Mouse (Mus musculus): ENCODE data around the gene Med16. TPM values are rescaled to one million over a fixed set of nuclear protein-coding genes. Genes with fewer than 3 reads are reported as not detected.

Gene Med16
- polyA plus RNA-seq, 1 experiment from 2014 or later, result 33.2 TPM

DNA sequence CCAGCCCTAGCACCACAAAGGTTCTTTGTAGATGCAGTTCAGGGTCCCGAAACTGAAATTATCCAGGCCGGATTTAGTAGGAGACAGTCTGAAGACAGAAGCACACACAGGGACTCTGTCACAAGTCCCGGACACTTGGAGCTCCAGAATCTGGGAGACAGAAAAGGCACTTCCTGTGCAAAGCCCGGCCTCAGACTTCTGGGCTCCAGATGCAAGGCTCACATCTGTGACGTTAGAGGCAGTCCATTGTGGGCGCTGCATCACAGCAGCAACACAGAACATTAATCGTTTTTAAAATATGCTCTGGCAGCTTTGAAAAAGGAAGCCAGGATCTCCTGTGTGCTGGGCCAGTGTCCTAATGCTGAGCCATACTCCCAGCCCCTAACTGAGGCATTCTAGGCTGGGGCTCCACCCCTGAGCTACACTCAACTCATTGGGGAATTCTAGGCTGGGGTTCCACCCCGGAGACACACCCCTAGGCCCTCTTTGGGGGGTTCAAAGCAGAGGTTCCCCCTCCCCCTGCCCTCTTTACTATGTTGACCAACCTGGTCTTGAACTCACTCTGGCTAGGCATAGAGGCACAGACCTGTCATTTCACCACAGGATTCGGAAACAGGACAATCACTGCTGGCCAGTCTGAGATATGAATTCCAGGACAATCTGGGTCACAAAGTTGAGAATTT lies 56.5 kb downstream of the Med16 start:
- WGBS, result 54% methylated on average over 9 of the region's 9 CpGs
- Histone ChIP-seq H3K4me2 (ENCODE audit: low read depth, low read length) (peak overlapping the region; percentile 95), H3K9ac (replicated peaks; ENCODE audit: low read depth, low read length) (peak overlapping the region; percentile 64), H3K4me1 (ENCODE audit: control insufficient read depth, insufficient read depth, low read length) (peaks cover 39% of the 10 kb centered on the region), H3K27ac (ENCODE audit: low read depth, low read length) (peak overlapping the region; percentile 99), H3K9me3 (ENCODE audit: control insufficient read depth, low read length) (no peaks in the 10 kb centered on the region), H3K36me3 (ENCODE audit: control insufficient read depth, insufficient read depth, low read length) (peaks cover 3% of the 10 kb centered on the region; the same call in 1 of the 2 replicates), H3K4me3 (ENCODE audit: low read depth, low read length) (no peak overlapping the region), H3K27me3 (ENCODE audit: control insufficient read depth, insufficient read depth, low read length) (no peaks in the 10 kb centered on the region)
- no peak for ATAC-seq (ENCODE audit: low read depth)

DNA sequence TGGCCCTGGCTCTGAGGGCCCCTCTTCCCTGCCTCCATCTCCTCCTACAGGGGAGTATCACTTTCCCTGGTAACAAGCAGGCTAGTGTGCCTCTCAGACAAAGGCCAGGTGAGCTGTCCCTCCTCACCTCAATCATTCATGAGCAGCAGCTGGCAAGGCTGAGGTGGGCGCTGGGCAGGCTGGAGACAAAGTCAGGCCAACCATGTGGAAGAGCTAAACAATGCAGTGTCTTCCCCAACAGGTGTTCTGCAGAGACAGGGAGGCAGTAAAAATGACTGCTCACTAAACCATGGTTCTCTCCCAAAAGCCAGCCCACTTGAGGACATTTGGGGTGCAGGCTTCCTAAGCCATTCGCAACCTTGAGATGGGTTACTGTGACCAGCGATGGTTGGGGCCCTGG lies 57.1 kb downstream of the Med16 start:
- Histone ChIP-seq H3K9me3 (ENCODE audit: control insufficient read depth, low read length) (no peaks in the 10 kb centered on the region), H3K9ac (replicated peaks; ENCODE audit: low read depth, low read length) (no peak overlapping the region), H3K4me3 (ENCODE audit: low read depth, low read length) (no peak overlapping the region), H3K36me3 (ENCODE audit: control insufficient read depth, insufficient read depth, low read length) (peaks cover 1% of the 10 kb centered on the region; the same call in 1 of the 2 replicates), H3K27ac (ENCODE audit: low read depth, low read length) (peak overlapping the region; percentile 99), H3K27me3 (ENCODE audit: control insufficient read depth, insufficient read depth, low read length) (no peaks in the 10 kb centered on the region), H3K4me1 (ENCODE audit: control insufficient read depth, insufficient read depth, low read length) (peaks cover 33% of the 10 kb centered on the region), H3K4me2 (ENCODE audit: low read depth, low read length) (peak overlapping the region; percentile 95; the same call in 1 of the 2 replicates)
- WGBS, result 68% methylated on average over 3 of the region's 3 CpGs
- no peak for ATAC-seq (ENCODE audit: low read depth)

- Histone ChIP-seq H3K27me3 (ENCODE audit: control insufficient read depth, insufficient read depth, low read length) (no peaks in the 10 kb centered on the region), H3K4me3 (ENCODE audit: low read depth, low read length) (no peak overlapping the region), H3K27ac (ENCODE audit: low read depth, low read length) (no peak overlapping the region), H3K4me2 (ENCODE audit: low read depth, low read length) (no peak overlapping the region), H3K9me3 (ENCODE audit: control insufficient read depth, low read length) (no peaks in the 10 kb centered on the region), H3K4me1 (ENCODE audit: control insufficient read depth, insufficient read depth, low read length) (peaks cover 21% of the 10 kb centered on the region), H3K9ac (replicated peaks; ENCODE audit: low read depth, low read length) (no peak overlapping the region), H3K36me3 (ENCODE audit: control insufficient read depth, insufficient read depth, low read length) (no peaks in the 10 kb centered on the region)
- no peak for ATAC-seq (ENCODE audit: low read depth)
- 87% methylated on average over 8 of the region's 8 CpGs for WGBS
These were observed 58.6 kb downstream of the Med16 start for GRCm38 (mm10) chr10:79849941-79850628.

DNA sequence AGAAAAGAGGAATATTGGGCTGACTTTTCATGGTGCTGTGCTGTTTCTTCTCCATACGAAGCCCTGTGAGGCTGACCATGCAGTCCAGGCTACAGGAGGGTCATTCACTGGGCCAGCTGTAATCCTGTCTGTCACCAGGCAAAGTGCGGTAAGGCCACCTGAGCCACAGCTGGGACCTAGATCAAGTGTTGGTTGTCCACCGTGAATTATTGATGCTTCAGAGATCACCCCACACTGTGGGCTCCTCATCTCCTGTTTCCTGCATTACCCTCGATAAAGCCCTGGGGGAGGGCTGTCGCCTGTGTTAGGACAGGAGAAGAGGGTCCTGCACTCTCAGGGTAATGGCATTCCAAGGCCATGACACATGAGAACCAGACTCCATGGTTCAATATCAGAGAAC lies 62.2 kb downstream of the Med16 start:
- no peak overlapping the region for H3K4me3 ChIP-seq (ENCODE audit: low read depth, low read length)
- no peak overlapping the region for H3K9ac ChIP-seq (replicated peaks; ENCODE audit: low read depth, low read length)
- no peak for ATAC-seq (ENCODE audit: low read depth)
- no peaks in the 10 kb centered on the region for H3K27me3 ChIP-seq (ENCODE audit: control insufficient read depth, insufficient read depth, low read length)
- H3K9me3 ChIP-seq (ENCODE audit: control insufficient read depth, low read length), result no peaks in the 10 kb centered on the region
- no peak overlapping the region for H3K27ac ChIP-seq (ENCODE audit: low read depth, low read length)
- WGBS, result 51% methylated on average over 5 of the region's 5 CpGs
- H3K4me1 ChIP-seq (ENCODE audit: control insufficient read depth, insufficient read depth, low read length), result peaks cover 10% of the 10 kb centered on the region
- no peaks in the 10 kb centered on the region for H3K36me3 ChIP-seq (ENCODE audit: control insufficient read depth, insufficient read depth, low read length)
- no peak overlapping the region for H3K4me2 ChIP-seq (ENCODE audit: low read depth, low read length)

Small RNA genes within 50 kb of the gene (microRNA-seq; reads per million reads assigned to microRNA genes)
- not detected for gene Mir6910

Other genes with a start within 250 kb of the Med16 start
- gene Madcam1, start 244.4 kb downstream of the Med16 start, polyA plus RNA-seq (2014; fragmentation: Nextera tagmentation; extraction: Ambion mirVana), result 0.82 and 1.2 TPM in 2 replicates
- 104 and 118 TPM in 2 replicates for gene Tpgs1, start 239.6 kb downstream of the Med16 start, polyA plus RNA-seq (2014; fragmentation: Nextera tagmentation; extraction: Ambion mirVana)
- gene Cdc34, start 226.7 kb downstream of the Med16 start, polyA plus RNA-seq (2014; fragmentation: Nextera tagmentation; extraction: Ambion mirVana), result 69.7 and 74.6 TPM in 2 replicates
- gene Gzmm, start 219.9 kb downstream of the Med16 start, polyA plus RNA-seq (2014; fragmentation: Nextera tagmentation; extraction: Ambion mirVana), result 1.1 and 1.3 TPM in 2 replicates
- 800 and 802 TPM in 2 replicates for gene Bsg, start 204.4 kb downstream of the Med16 start, polyA plus RNA-seq (2014; fragmentation: Nextera tagmentation; extraction: Ambion mirVana)
- gene Hcn2, start 192.3 kb downstream of the Med16 start, polyA plus RNA-seq (2014; fragmentation: Nextera tagmentation; extraction: Ambion mirVana), result 2.7 and 3.7 TPM in 2 replicates
- gene Polrmt, start 162.3 kb downstream of the Med16 start, polyA plus RNA-seq (2014; fragmentation: Nextera tagmentation; extraction: Ambion mirVana), result 34.9 and 36.7 TPM in 2 replicates
- gene Fgf22, start 153.8 kb downstream of the Med16 start, polyA plus RNA-seq (2014; fragmentation: Nextera tagmentation; extraction: Ambion mirVana), result 2.0 and 2.3 TPM in 2 replicates
- 89.3 and 93.7 TPM in 2 replicates for gene Rnf126, start 142.0 kb downstream of the Med16 start, polyA plus RNA-seq (2014; fragmentation: Nextera tagmentation; extraction: Ambion mirVana)
- 1.7 and 2.3 TPM in 2 replicates for gene Fstl3, start 131.7 kb downstream of the Med16 start, polyA plus RNA-seq (2014; fragmentation: Nextera tagmentation; extraction: Ambion mirVana)
- gene Prss57, start 118.0 kb downstream of the Med16 start, polyA plus RNA-seq (2014; fragmentation: Nextera tagmentation; extraction: Ambion mirVana), result not detected in 2 replicates
- 233 and 247 TPM in 2 replicates for gene Palm, start 115.4 kb downstream of the Med16 start, polyA plus RNA-seq (2014; fragmentation: Nextera tagmentation; extraction: Ambion mirVana)
- 0.35 and 0.36 TPM in 2 replicates for gene Misp, start 87.9 kb downstream of the Med16 start, polyA plus RNA-seq (2014; fragmentation: Nextera tagmentation; extraction: Ambion mirVana)
- gene Ptbp1, start 54.5 kb downstream of the Med16 start, polyA plus RNA-seq (2014; fragmentation: Nextera tagmentation; extraction: Ambion mirVana), result 36.9 and 53.5 TPM in 2 replicates
- gene Prtn3, start 34.4 kb downstream of the Med16 start, polyA plus RNA-seq (2014; fragmentation: Nextera tagmentation; extraction: Ambion mirVana), result 11.1 and 12.4 TPM in 2 replicates
- gene Plppr3, start 34.3 kb downstream of the Med16 start, polyA plus RNA-seq (2014; fragmentation: Nextera tagmentation; extraction: Ambion mirVana), result 299 and 327 TPM in 2 replicates
- 0.55 TPM in 1 of 2 replicates, not detected in the other for gene Elane, start 22.7 kb downstream of the Med16 start, polyA plus RNA-seq (2014; fragmentation: Nextera tagmentation; extraction: Ambion mirVana)
- not detected in 2 replicates for gene Cfd, start 18.1 kb downstream of the Med16 start, polyA plus RNA-seq (2014; fragmentation: Nextera tagmentation; extraction: Ambion mirVana)
- gene Gm26602, start 1.9 kb upstream of the Med16 start, polyA plus RNA-seq (2014; fragmentation: Nextera tagmentation; extraction: Ambion mirVana), result 5.9 and 9.1 TPM in 2 replicates
- 2.2 and 2.3 TPM in 2 replicates for gene Kiss1r, start 8.0 kb upstream of the Med16 start, polyA plus RNA-seq (2014; fragmentation: Nextera tagmentation; extraction: Ambion mirVana)
- gene R3hdm4, start 12.3 kb upstream of the Med16 start, polyA plus RNA-seq (2014; fragmentation: Nextera tagmentation; extraction: Ambion mirVana), result 253 and 265 TPM in 2 replicates
- 3.3 and 5.1 TPM in 2 replicates for gene Arid3a, start 18.1 kb upstream of the Med16 start, polyA plus RNA-seq (2014; fragmentation: Nextera tagmentation; extraction: Ambion mirVana)
- gene Wdr18, start 51.2 kb upstream of the Med16 start, polyA plus RNA-seq (2014; fragmentation: Nextera tagmentation; extraction: Ambion mirVana), result 87.0 and 103 TPM in 2 replicates
- 0.43 and 0.61 TPM in 2 replicates for gene Grin3b, start 61.8 kb upstream of the Med16 start, polyA plus RNA-seq (2014; fragmentation: Nextera tagmentation; extraction: Ambion mirVana)
- gene Tmem259, start 75.4 kb upstream of the Med16 start, polyA plus RNA-seq (2014; fragmentation: Nextera tagmentation; extraction: Ambion mirVana), result 19.2 and 21.1 TPM in 2 replicates
- gene Cnn2, start 79.7 kb upstream of the Med16 start, polyA plus RNA-seq (2014; fragmentation: Nextera tagmentation; extraction: Ambion mirVana), result 9.9 and 40.0 TPM in 2 replicates
- 4.3 and 6.7 TPM in 2 replicates for gene Abca7, start 87.6 kb upstream of the Med16 start, polyA plus RNA-seq (2014; fragmentation: Nextera tagmentation; extraction: Ambion mirVana)
- 0.83 and 1.8 TPM in 2 replicates for gene Arhgap45, start 107.7 kb upstream of the Med16 start, polyA plus RNA-seq (2014; fragmentation: Nextera tagmentation; extraction: Ambion mirVana)
- 138 and 145 TPM in 2 replicates for gene Polr2e, start 130.9 kb upstream of the Med16 start, polyA plus RNA-seq (2014; fragmentation: Nextera tagmentation; extraction: Ambion mirVana)
- gene Gpx4, start 138.2 kb upstream of the Med16 start, polyA plus RNA-seq (2014; fragmentation: Nextera tagmentation; extraction: Ambion mirVana), result 512 and 546 TPM in 2 replicates
- gene Sbno2, start 196.6 kb upstream of the Med16 start, polyA plus RNA-seq (2014; fragmentation: Nextera tagmentation; extraction: Ambion mirVana), result 12.9 and 13.3 TPM in 2 replicates
- gene Stk11, start 206.9 kb upstream of the Med16 start, polyA plus RNA-seq (2014; fragmentation: Nextera tagmentation; extraction: Ambion mirVana), result 21.3 and 26.0 TPM in 2 replicates
- 472 and 519 TPM in 2 replicates for gene Atp5d, start 229.7 kb upstream of the Med16 start, polyA plus RNA-seq (2014; fragmentation: Nextera tagmentation; extraction: Ambion mirVana)
- gene Cbarp, start 231.9 kb upstream of the Med16 start, polyA plus RNA-seq (2014; fragmentation: Nextera tagmentation; extraction: Ambion mirVana), result 82.2 and 101 TPM in 2 replicates
- gene Midn, start 239.3 kb upstream of the Med16 start, polyA plus RNA-seq (2014; fragmentation: Nextera tagmentation; extraction: Ambion mirVana), result 38.8 and 39.8 TPM in 2 replicates